Mouse (Mus musculus) lung, adult 2 months (tissue): ENCODE measurements around the gene Jtb. TPM values are rescaled to one million over a fixed set of nuclear protein-coding genes. Genes with fewer than 3 reads are reported as not detected.

ENCODE experiments used
- DNase-seq: peaks from one replicate; pipeline ENCODE4 v3.0.0; 2022
- H3K4me1 ChIP-seq: fragments of 200-500 bp; 2 replicates; pipeline ENCODE4 v1.6.1; 2011; ENCODE audit warnings: low read length; ENCODE audit not compliant: control insufficient read depth, insufficient read depth
- H3K4me3 ChIP-seq: fragments of 200-500 bp; replicated peaks from 2 replicates; pipeline ENCODE3; 2011; ENCODE audit warnings: low read depth, mild to moderate bottlenecking, control low read depth, low read length; ENCODE audit errors: extremely low read depth
- CTCF ChIP-seq: fragments of 200-500 bp; IDR thresholded peaks from 2 replicates; pipeline ENCODE4 v1.5.1; 2011; ENCODE audit warnings: mild to moderate bottlenecking, low read length, control low read depth; ENCODE audit not compliant: insufficient read depth
- POLR2A ChIP-seq: fragments of 200-500 bp; IDR thresholded peaks from 2 replicates; pipeline ENCODE4 v1.6.1; 2011; ENCODE audit warnings: low read depth, mild to moderate bottlenecking, control low read depth, low read length, borderline replicate concordance; ENCODE audit errors: extremely low read depth
- WGBS: fragments of 180-500 bp; shearing (Covaris S2); methylation state at CpG from one replicate; pipeline ENCODE4 v1.1.7; 2018; 5-methylcytosine and 5-hydroxymethylcytosine counted together
- polyA plus RNA-seq: library from polyadenylated mRNA; depleted of rRNA; stranded (reverse); fragments of >200 nt; gene quantifications from 2 replicates; pipeline ENCODE4 v1.2.3, GENCODE M21; 2012

The Jtb gene
- polyA plus RNA-seq, 1 experiment = 49.4 TPM

DNA sequence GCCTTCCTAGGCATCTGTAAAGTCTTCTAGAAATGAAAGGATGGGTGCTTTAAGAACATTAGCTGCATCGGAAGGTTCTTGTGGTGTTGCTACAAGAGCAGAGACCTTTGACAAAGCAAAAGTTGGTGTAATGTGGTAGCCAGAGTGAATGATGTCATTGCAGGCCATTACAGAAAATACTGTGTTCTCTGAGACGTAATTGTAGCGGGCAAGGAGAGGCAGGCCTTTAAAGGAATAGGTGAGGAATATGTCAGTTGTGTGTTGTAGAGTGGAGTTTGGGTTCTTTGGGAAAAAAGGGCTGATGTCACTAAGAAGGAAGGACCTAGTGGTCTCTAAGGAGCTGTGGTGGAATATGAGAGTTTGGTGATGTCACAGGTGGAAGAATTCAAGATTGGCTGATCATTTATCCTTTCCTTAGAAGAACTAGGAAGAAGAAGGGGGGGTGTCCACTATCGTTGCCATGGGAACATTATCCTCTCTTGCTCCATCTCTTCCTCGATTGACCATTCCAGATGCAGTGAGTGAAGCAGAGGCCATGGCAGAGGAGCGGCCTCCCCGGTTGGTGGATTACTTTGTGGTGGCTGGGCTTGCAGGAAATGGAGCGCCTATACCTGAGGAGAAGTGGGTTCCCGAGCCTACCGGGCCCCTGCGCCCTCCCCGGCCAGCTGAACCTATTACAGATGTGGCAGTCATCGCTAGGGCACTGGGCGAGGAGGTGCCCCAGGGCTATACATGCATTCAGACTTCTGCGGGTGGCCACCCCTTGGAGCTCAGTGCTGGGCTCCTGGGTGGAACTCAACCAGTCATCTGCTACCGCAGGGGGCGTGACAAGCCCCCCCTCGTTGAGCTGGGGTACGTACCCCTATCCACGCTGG is 35.7 kb downstream of the Jtb start:
- peak overlapping the region; percentile 15 for H3K4me3 ChIP-seq
- 85% methylated on average over 20 of the region's 20 CpGs for WGBS
- DNase-seq = no peak

DNA sequence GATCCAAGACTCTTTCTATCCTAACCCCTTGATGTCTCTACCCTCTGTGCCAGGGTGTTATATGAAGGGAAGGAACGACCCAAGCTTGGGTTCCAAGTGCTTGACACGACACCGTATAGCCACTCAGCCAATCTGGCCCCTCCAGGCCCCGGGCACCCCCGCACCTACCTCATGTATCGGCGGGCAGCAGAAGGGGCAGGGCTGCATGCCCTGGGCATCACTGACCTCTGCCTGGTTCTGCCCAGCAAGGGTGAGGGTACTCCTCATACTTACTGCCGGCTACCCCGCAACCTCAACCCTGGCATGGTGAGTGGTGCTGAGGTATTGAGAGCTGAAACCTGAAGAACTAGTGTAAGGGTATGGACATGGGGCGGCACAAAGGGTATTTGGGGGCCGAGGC is 36.8 kb downstream of the Jtb start:
- no peak overlapping the region for H3K4me3 ChIP-seq
- WGBS = 96% methylated on average over 11 of the region's 11 CpGs
- no peak for DNase-seq
- peaks cover 4% of the 10 kb centered on the region for H3K4me1 ChIP-seq
- TF ChIP-seq POLR2A (no peak), CTCF (no peak)

More for the DNA sequence above, 35.7 kb downstream of the Jtb start:
- TF ChIP-seq POLR2A = no peak
- no peak for TF ChIP-seq CTCF
- peaks cover 4% of the 10 kb centered on the region for H3K4me1 ChIP-seq

DNA sequence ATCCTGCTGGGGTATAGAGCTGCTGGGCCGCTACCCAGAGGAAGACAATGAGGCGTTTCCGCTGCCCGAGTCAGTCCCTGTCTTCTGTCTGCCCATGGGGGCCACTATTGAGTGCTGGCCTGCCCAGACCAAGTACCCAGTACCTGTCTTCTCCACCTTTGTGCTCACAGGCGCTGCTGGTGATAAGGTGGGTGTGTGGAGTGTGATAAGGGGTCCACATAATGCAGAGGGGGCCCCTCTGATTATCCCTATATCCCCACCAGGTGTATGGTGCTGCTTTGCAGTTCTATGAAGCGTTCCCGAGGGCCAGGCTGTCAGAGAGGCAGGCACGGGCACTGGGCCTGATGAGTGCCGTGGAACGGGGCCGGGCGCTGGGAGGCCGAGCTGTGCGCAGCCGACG is 37.6 kb downstream of the Jtb start:
- TF ChIP-seq CTCF = no peak
- peaks cover 4% of the 10 kb centered on the region for H3K4me1 ChIP-seq
- 93% methylated on average over 16 of the region's 16 CpGs for whole genome bisulfite sequencing
- no peak for DNase-seq
- H3K4me3 ChIP-seq = no peak overlapping the region

DNA sequence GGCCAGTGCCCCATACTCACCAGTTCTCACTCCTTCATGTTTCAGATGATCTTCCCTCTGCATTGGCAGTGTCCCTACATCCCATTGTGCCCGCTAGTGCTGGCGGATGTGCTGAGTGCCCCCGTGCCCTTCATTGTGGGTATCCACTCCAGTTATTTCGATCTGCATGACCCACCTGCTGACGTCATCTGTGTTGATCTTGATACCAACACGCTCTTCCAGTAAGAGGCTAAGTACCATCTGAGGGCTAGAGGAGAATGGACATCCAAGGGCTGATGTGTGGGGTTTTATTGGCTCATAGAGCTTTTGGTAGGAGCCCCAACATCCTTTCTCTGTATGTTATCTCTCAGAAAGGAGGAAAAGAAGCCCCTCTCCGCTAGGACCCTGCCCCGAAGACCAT is 39.4 kb downstream of the Jtb start:
- Histone ChIP-seq H3K4me3 (no peak overlapping the region), H3K4me1 (no peaks in the 10 kb centered on the region; the same call in 1 of the 2 replicates)
- no peak for DNase-seq
- TF ChIP-seq CTCF (no peak), POLR2A (no peak)
- 94% methylated on average over 8 of the region's 8 CpGs for WGBS

DNA sequence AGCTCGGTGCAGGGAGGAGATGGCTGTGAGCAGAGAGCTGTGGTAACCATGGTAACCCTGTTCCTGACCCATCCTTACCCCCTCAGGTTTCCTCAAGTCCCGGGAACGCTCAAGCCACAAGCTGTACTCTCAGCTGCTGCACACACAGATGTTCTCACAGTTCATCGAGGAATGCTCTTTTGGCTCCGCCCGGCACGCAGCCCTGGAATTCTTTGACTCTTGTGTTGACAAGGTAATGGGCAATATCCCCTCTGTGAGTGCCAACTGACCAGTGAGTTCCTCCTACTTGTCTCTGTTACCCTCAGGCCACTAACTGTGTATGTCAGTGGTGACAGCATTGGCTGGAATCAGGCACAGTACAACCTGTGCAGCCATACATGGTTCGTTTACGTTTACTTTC is 40.8 kb downstream of the Jtb start:
- TF ChIP-seq POLR2A (no peak), CTCF (no peak)
- no peak overlapping the region for H3K4me3 ChIP-seq
- H3K4me1 ChIP-seq = no peaks in the 10 kb centered on the region; the same call in 1 of the 2 replicates
- WGBS = 67% methylated on average over 9 of the region's 9 CpGs
- no peak for DNase-seq

DNA sequence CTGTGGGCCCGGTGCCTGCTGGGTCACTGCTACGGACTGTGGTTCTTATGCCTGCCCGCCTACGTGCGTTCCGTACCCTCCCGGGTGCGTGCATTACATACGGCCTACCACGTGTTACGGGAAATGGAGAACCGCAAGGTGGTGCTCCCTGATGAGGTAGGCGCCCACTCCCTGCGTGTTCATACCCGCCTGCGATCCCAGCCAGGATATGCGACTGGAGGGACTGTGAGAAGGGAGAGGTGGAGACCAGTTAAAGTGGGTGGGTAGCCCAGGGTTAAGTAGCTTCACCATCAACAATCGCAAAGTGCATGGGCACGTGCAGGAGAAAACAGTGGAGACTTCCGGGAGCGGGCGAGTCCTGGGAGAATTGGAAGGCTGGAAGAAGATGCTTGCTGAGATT is 42.5 kb downstream of the Jtb start:
- no peak overlapping the region for H3K4me3 ChIP-seq
- no peak for DNase-seq
- TF ChIP-seq CTCF (no peak), POLR2A (no peak)
- no peaks in the 10 kb centered on the region for H3K4me1 ChIP-seq
- 93% methylated on average over 22 of the region's 22 CpGs for WGBS

DNA sequence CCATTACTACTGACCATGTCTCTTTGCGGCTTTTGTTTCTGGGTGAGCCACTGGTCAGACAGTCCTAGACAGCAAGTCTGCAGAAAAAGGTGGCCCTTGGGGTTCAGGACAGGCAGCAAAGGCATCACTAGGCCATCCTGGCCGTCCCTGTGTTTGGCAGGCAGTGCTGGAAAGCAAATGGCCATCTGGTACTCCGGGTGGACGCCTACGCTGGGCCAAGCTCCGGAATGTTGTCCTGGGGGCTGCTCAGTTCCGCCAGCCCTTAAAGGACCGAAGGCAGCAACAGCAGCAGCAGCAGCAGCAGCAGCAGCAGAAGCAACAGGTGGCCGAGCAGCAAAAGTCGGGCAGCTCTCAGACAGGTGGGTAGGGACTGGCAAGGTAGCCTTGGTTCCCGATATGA is 43.9 kb downstream of the Jtb start:
- WGBS = 92% methylated on average over 11 of the region's 11 CpGs
- Histone ChIP-seq H3K4me3 (no peak overlapping the region), H3K4me1 (0 out of 2 replicates have a peak, but pooled peaks cover 2% of the 10 kb centered on the region)
- TF ChIP-seq POLR2A (no peak), CTCF (no peak)
- no peak for DNase-seq

DNA sequence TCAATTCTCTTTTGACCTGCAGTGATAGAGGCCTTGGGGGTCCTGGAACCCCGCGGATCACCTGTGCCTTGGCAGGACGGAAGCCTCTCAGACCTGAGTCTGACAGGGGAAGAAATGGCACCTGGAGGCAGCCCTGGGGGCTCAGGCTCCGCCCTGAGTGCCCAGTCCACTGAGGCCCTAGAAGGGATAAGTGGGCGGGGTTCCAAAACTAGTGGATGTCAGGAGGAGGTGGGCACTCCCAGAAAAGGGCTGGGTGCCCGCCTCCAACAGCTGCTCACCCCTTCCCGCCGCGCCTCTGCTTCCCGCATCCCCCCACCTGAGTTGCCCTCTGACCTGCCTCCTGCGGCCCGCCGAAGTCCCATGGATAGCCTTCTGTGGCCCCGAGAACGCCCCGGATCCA is 45.5 kb downstream of the Jtb start:
- no peak for TF ChIP-seq POLR2A
- TF ChIP-seq CTCF = no peak
- 72% methylated on average over 16 of the region's 16 CpGs for WGBS
- no peak for DNase-seq
- H3K4me1 ChIP-seq = 0 out of 2 replicates have a peak, but pooled peaks cover 2% of the 10 kb centered on the region
- no peak overlapping the region for H3K4me3 ChIP-seq

DNA sequence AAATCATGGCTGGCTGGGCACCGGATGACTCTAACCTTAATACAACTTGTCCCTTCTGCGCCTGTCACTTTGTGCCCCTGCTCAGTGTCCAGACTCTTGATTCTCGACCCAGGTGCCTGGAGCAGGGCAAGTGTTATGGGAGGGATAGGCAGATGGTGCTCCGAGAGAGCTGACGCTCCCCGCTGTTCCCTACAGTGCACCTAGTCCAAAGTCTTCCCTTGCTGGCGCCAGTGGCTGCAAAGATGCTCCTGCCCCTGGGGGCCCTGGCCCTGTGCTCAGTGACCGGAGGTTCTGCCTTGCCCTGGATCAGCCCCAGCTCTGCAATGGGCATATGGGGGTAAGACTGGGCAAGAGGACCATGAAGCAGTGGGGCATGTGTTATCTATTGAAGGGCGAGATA is 46.4 kb downstream of the Jtb start:
- 94% methylated on average over 9 of the region's 9 CpGs for WGBS
- Histone ChIP-seq H3K4me3 (no peak overlapping the region), H3K4me1 (0 out of 2 replicates have a peak, but pooled peaks cover 2% of the 10 kb centered on the region)
- no peak for DNase-seq
- no peak for TF ChIP-seq POLR2A
- no peak for TF ChIP-seq CTCF

DNA sequence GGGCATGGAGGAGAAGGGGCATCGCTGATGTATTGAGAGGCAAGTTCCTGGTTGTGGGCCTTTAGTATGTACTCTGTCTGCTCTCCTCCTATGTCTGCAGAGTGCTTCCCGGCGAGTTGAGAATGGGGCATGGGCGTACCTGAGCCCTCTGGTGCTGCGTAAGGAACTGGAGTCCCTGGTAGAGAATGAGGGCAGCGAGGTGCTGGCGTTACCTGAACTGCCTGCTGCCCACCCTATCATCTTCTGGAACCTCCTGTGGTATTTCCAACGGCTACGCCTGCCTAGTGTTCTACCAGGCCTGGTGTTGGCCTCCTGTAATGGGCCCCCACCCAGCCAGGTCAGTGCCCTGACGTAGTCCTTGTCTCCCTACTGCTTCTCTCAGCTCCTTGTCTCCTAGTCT is 46.8 kb downstream of the Jtb start:
- Histone ChIP-seq H3K4me1 (0 out of 2 replicates have a peak, but pooled peaks cover 2% of the 10 kb centered on the region), H3K4me3 (no peak overlapping the region)
- WGBS = 95% methylated on average over 10 of the region's 10 CpGs
- TF ChIP-seq POLR2A (no peak), CTCF (no peak)
- DNase-seq = no peak

DNA sequence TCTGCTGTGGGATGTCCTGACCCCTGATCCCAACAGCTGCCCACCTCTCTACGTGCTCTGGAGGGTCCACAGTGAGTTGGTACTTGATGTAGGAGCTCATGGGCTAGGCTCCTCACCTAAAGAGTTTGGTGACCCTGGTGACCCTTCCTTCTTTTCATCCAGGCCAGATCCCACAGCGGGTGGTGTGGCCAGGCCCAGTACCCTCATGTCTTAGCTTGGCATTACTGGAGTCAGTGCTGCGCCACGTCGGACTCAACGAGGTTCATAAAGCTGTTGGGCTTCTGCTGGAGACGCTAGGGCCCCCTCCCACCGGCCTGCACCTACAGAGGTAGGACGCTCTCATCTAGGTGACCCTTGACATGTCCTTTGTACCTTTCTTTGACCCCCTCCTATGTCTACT is 47.8 kb downstream of the Jtb start:
- WGBS = 92% methylated on average over 9 of the region's 9 CpGs
- TF ChIP-seq CTCF = no peak
- no peak for TF ChIP-seq POLR2A
- DNase-seq = no peak
- no peak overlapping the region for H3K4me3 ChIP-seq
- 0 out of 2 replicates have a peak, but pooled peaks cover 2% of the 10 kb centered on the region for H3K4me1 ChIP-seq
